Mouse (Mus musculus) lung, postnatal 14 days (tissue): ENCODE measurements around the gene Il11ra2.
"Not testable (repeated sequence)": the region's sequence is repeated elsewhere in the genome, so short reads cannot be mapped to it uniquely, and the experiment has no call there.

Source experiments
- DNase-seq: peaks from one replicate; pipeline ENCODE4 v3.0.0; 2021

Il11ra2 gene

DNA sequence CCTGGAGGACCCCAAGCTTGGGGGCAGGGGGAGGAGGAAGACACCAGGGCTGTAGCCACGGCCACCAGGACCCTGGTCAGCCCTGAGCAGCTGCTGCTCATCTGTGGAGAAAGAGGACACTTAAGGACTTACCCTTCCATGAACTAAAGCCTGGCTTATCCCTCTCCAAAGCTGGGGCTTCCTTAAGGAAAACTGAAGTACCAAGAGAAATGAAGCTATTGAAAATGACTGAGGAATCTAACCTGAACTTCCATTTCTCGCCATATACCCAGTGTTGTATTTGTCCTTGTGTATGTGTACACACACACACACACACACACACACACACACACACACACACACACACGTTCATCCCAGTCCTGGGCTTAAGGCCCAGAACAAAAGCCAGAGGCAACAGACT, at the start of gene Il11ra2:
Il11ra2 (minus strand) TSS at position 101 of the 400 bp plus-strand sequence.
- not testable (repeated sequence) for DNase-seq

DNA sequence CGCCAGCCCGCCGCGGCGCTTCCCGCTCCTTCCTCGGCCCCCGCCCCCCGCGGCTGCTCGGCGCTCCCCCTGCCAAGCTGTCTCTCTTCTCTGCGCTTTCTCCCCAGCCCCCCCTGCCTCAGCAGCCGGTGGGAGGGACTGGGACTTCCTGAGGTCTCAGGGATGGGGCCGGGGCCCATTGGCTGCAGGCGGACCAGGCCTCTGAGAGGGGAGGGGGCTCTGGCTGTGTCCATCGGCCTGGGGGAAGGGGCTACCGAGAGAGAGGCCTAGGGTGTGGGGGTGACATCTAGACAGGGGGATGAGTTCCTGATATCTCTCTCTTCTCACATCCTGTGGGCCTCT, 20.5 kb upstream of the Il11ra2 start:
- DNase-seq: not testable (repeated sequence)

- not testable (repeated sequence) for DNase-seq
Observed at GRCm38 (mm10) chr4:42681473-42682182, 19.9 kb upstream of the Il11ra2 start.

- not testable (repeated sequence) for DNase-seq
Observed at GRCm38 (mm10) chr4:42680374-42681356, 19.0 kb upstream of the Il11ra2 start.

DNA sequence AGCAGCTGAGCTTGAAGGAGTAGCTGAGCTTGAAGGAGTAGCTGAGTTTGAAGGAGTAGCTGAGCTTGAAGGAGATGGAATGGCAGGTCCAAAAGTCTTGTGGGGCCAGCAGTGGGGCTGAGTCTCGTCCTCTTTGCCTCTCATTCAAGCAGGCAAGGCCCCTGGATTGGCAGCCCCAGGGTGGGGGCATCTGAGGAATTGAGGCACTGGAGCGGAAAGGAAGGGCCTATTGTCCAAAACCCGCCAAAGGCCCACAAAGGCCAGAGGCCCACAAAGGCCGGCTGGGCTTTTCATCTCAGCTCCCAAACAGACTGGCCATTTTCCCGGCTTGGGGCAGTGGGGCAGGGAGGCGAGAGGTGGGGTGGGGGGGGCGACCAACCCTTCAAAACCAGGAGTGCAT, 17.7 kb upstream of the Il11ra2 start:
- DNase-seq: not testable (repeated sequence)

- not testable (repeated sequence) for DNase-seq
Observed at GRCm38 (mm10) chr4:42675415-42675814, 13.7 kb upstream of the Il11ra2 start.

- not testable (repeated sequence) for DNase-seq
Observed at GRCm38 (mm10) chr4:42654951-42655350, 6.7 kb downstream of the Il11ra2 start, which contains the start of gene Ccl27b. Gene Ccl27b (plus strand): TSS chr4:42655251.

GRCm38 (mm10) chr4:42629419-42629818, 32.3 kb downstream of the Il11ra2 start, which contains the start of gene Gm2564:
Gene Gm2564 (plus strand): TSS chr4:42629719.
- DNase-seq: not testable (repeated sequence)

GRCm38 (mm10) chr4:42611895-42612294, 49.8 kb downstream of the Il11ra2 start, which contains the start of gene Gm10591:
Gene Gm10591 (plus strand): TSS chr4:42612195.
- DNase-seq: not testable (repeated sequence)
